Mouse (Mus musculus): ENCODE results near the gene Ankmy1. TPM values are rescaled to one million over a fixed set of nuclear protein-coding genes. Genes with fewer than 3 reads are reported as not detected.

Ankmy1 gene
- polyA plus RNA-seq (2015; fragmentation: Nextera tagmentation; extraction: Ambion mirVana), result 0.10 TPM in 1 of 2 replicates, not detected in the other

GRCm38 (mm10) chr1:92902786-92903185, at the start of gene Ankmy1:
Ankmy1 (minus strand) TSS chr1:92902906.

GRCm38 (mm10) chr1:92950607-92951006, 47.9 kb upstream of the Ankmy1 start, which contains the start of gene Gpr35:
Gpr35 (plus strand) TSS chr1:92950865.

GRCm38 (mm10) chr1:92934182-92934827, 31.6 kb upstream of the Ankmy1 start, which contains the start of gene Capn10:
Capn10 (plus strand) TSS chr1:92934376.

GRCm38 (mm10) chr1:92910239-92910885, 7.7 kb upstream of the Ankmy1 start, which contains the start of gene Rnpepl1:
Rnpepl1 (plus strand) TSS chr1:92910783.

GRCm38 (mm10) chr1:92906779-92907631, 4.3 kb upstream of the Ankmy1 start, which contains the start of gene Dusp28:
Dusp28 (plus strand) TSS chr1:92906981.

GRCm38 (mm10) chr1:92831188-92832001, 71.3 kb downstream of the Ankmy1 start, which contains the start of gene Gpc1:
Gpc1 (plus strand) TSS chr1:92831645.

MicroRNA genes within 50 kb of the gene (microRNA counts, 519-probe panel; counts per million panel counts)
- 2,906 counts per million, percentile 43 among the panel's probes with 10 or more counts for microRNA mmu-miR-149

Small RNA genes lying within 50 kb of the gene (microRNA-seq; reads per million reads assigned to microRNA genes)
- gene Mir149, result 1,198 reads per million, percentile 75 among the genes with 10 or more reads in this experiment

Other genes starting within 250 kb of the Ankmy1 start
- gene Gpc1, start 71.3 kb downstream of the Ankmy1 start, polyA plus RNA-seq (2015; fragmentation: Nextera tagmentation; extraction: Ambion mirVana), result 12.9 and 15.9 TPM in 2 replicates
- gene Dusp28, start 4.1 kb upstream of the Ankmy1 start, polyA plus RNA-seq (2015; fragmentation: Nextera tagmentation; extraction: Ambion mirVana), result 9.7 and 10.1 TPM in 2 replicates
- 38.4 and 41.1 TPM in 2 replicates for gene Rnpepl1, start 7.9 kb upstream of the Ankmy1 start, polyA plus RNA-seq (2015; fragmentation: Nextera tagmentation; extraction: Ambion mirVana)
- 13.7 and 15.7 TPM in 2 replicates for gene Capn10, start 31.5 kb upstream of the Ankmy1 start, polyA plus RNA-seq (2015; fragmentation: Nextera tagmentation; extraction: Ambion mirVana)
- 1.6 and 4.9 TPM in 2 replicates for gene Gpr35, start 48.0 kb upstream of the Ankmy1 start, polyA plus RNA-seq (2015; fragmentation: Nextera tagmentation; extraction: Ambion mirVana)
- not detected in 2 replicates for gene Aqp12, start 103.4 kb upstream of the Ankmy1 start, polyA plus RNA-seq (2015; fragmentation: Nextera tagmentation; extraction: Ambion mirVana)
- 4.4 and 5.0 TPM in 2 replicates for gene Kif1a, start 199.0 kb upstream of the Ankmy1 start, polyA plus RNA-seq (2015; fragmentation: Nextera tagmentation; extraction: Ambion mirVana)
- gene Agxt, start 232.3 kb upstream of the Ankmy1 start, polyA plus RNA-seq (2015; fragmentation: Nextera tagmentation; extraction: Ambion mirVana), result 0.19 and 0.30 TPM in 2 replicates